Comparison of ENCODE assay signal across 10 mouse cellular contexts in the genomic region with DNA sequence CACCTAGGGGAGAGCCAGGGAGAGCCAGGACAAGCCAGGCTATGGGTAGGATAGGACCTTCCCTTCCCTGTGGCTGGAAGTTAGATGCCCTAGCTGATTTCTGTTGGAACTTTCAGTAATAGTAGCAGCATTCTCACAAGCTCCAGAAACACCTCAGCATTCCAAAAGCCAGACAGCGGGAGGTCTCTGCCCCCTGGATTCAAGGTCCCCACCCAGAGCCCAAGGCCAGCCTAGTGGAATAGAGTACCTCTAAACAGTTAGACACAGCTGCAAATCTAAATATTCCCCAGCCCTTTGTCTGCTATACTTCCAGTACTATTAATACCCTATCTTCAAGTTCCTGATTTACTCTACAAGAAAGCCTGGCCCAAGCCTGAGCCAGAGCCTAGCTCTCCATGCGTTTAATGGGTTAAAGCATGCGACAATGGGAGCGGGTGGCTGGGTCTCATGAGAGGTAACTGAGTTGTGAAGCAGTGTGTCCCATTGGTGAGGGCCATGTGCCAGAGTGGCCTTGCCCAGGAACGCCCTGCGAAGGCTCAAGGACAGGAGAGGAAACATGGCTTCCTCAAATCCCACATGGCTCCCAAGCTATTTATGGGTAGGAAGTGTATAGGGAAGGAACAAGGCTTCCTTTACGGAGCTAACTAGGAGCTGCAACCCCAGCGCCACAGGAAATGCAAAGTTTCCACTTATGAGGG. TPM values are rescaled to one million over a fixed set of nuclear protein-coding genes. Genes with fewer than 3 reads are reported as not detected.
DNase-seq lines count a peak whose midpoint lies in the region; ATAC-seq and TF ChIP-seq lines count a peak whose summit lies in the region.
"Had no signal": no experiment of that assay in that cellular context is flagged by ENCODE, and none has a peak within 500 bp of the region (broad histone marks: within the 10 kb centered on the region; RNA-seq: fewer than 3 reads in every experiment).

No protein-coding gene starts in this region.

- no peaks in the 10 kb centered on the region for H3K9me3 ChIP-seq in intestine, embryonic 16.5 days (ENCODE audit: control insufficient read depth, low read length)
- H3K9me3 ChIP-seq in hindbrain, embryonic 13.5 days: no peaks in the 10 kb centered on the region
- H3K9me3 ChIP-seq: midbrain, embryonic 15.5 days had no signal

- no peak for TF ChIP-seq CTCF in gastrocnemius, adult 2 months (IDR thresholded peaks at IDR 0.05)

- WGBS in intestine, embryonic 16.5 days: 73% methylated on average over 8 of the region's 8 CpGs
- 83% methylated on average over 8 of the region's 8 CpGs for WGBS in hindbrain, embryonic 13.5 days

- intact Hi-C loops in gastrocnemius, adult 2 months (cut with DNase I): no loop called here

- no peaks in the 10 kb centered on the region for H3K27me3 ChIP-seq in intestine, embryonic 16.5 days (replicated peaks; ENCODE audit: control insufficient read depth, insufficient read depth, low read length)
- H3K27me3 ChIP-seq in hindbrain, embryonic 13.5 days: peaks cover 9% of the 10 kb centered on the region; the same call in 1 of the 2 replicates
- H3K27me3 ChIP-seq: midbrain, embryonic 15.5 days had no signal

- H3K4me3 ChIP-seq in gastrocnemius, adult 2 months: peak overlapping the region; percentile 40
- H3K4me3 ChIP-seq in intestine, embryonic 16.5 days (ENCODE audit: low read length): no peak overlapping the region
- no peak overlapping the region for H3K4me3 ChIP-seq in hindbrain, embryonic 13.5 days
- H3K4me3 ChIP-seq: left cerebral cortex, adult 2 months; midbrain, embryonic 15.5 days had no signal

- peaks cover 42% of the 10 kb centered on the region for H3K4me1 ChIP-seq in intestine, embryonic 16.5 days (ENCODE audit: control insufficient read depth, insufficient read depth, low read length)
- H3K4me1 ChIP-seq in hindbrain, embryonic 13.5 days (replicated peaks): peaks cover 7% of the 10 kb centered on the region; the same call in 1 of the 2 replicates
- H3K4me1 ChIP-seq: midbrain, embryonic 15.5 days had no signal

- H3K4me2 ChIP-seq in intestine, embryonic 16.5 days (ENCODE audit: low read depth, low read length): no peak overlapping the region
- no peak overlapping the region for H3K4me2 ChIP-seq in hindbrain, embryonic 13.5 days
- H3K4me2 ChIP-seq: midbrain, embryonic 15.5 days had no signal

- H3K27ac ChIP-seq in gastrocnemius, adult 2 months: peak overlapping the region; percentile 78
- peak overlapping the region; percentile 3 for H3K27ac ChIP-seq in intestine, embryonic 16.5 days (ENCODE audit: low read length)
- no peak overlapping the region for H3K27ac ChIP-seq in hindbrain, embryonic 13.5 days
- H3K27ac ChIP-seq: left cerebral cortex, adult 2 months; midbrain, embryonic 15.5 days had no signal

- peak; percentile 63 for DNase-seq in gastrocnemius, adult 2 months
- DNase-seq in gastrocnemius, postnatal 4 days (ENCODE audit: low spot score in 2 of 2): no peak
- peak; percentile 99 for DNase-seq in heart, adult 11 months
- DNase-seq in lung, postnatal 25 days (ENCODE audit: low spot score): peak; percentile 62
- no peak for DNase-seq in cerebellum, postnatal 14 days
- no peak for DNase-seq in spleen, postnatal 10 days (ENCODE audit: low spot score in 2 of 2)

- ATAC-seq in intestine, embryonic 16.5 days: 0 out of 2 replicates have a peak, but pooled peaks have one; percentile 16
- ATAC-seq in hindbrain, embryonic 13.5 days (ENCODE audit: low FRiP score): no peak
- ATAC-seq: midbrain, embryonic 15.5 days had no signal

- no peak overlapping the region for H3K9ac ChIP-seq in intestine, embryonic 16.5 days (ENCODE audit: low read depth, low read length)
- no peak overlapping the region for H3K9ac ChIP-seq in hindbrain, embryonic 13.5 days
- H3K9ac ChIP-seq: midbrain, embryonic 15.5 days had no signal

- no peaks in the 10 kb centered on the region for H3K36me3 ChIP-seq in intestine, embryonic 16.5 days (ENCODE audit: control insufficient read depth, insufficient read depth, low read length)
- H3K36me3 ChIP-seq in hindbrain, embryonic 13.5 days: no peaks in the 10 kb centered on the region
- H3K36me3 ChIP-seq: midbrain, embryonic 15.5 days had no signal

RNA-seq across cellular contexts. Expression of a gene that starts 15.3 kb away (rescaled TPM):
- total RNA-seq in gastrocnemius, adult 2 months (2021): 10 to 100 TPM; 51.3 to 69.5 TPM
- total RNA-seq in gastrocnemius, postnatal 4 days (2021): 100 to 1,000 TPM; 480 to 481 TPM
- polyA plus RNA-seq in intestine, embryonic 16.5 days (2015; fragmentation: Nextera tagmentation; extraction: Ambion mirVana): 39.1 and 50.2 TPM in 2 replicates
- 41.6 and 42.4 TPM in 2 replicates for polyA plus RNA-seq in hindbrain, embryonic 13.5 days (2015; fragmentation: Nextera tagmentation; extraction: Ambion mirVana)

RNA-seq across cellular contexts. Expression of a gene that starts 15.3 kb away (rescaled TPM):
- total RNA-seq in gastrocnemius, adult 2 months (2021): 100 to 1,000 TPM in 1 of 2 experiments, 10 to 100 TPM in 1; 73.3 to 117 TPM
- total RNA-seq in gastrocnemius, postnatal 4 days (2021): 1,000 to 10,000 TPM in 1 of 2 experiments, 100 to 1,000 TPM in 1; 969 to 1,074 TPM
- 136 and 172 TPM in 2 replicates for polyA plus RNA-seq in intestine, embryonic 16.5 days (2015; fragmentation: Nextera tagmentation; extraction: Ambion mirVana)
- polyA plus RNA-seq in hindbrain, embryonic 13.5 days (2015; fragmentation: Nextera tagmentation; extraction: Ambion mirVana): 93.3 and 94.0 TPM in 2 replicates

Comparison
In these comparisons a context has a peak if more than half of its experiments do, and no peak if none do; other contexts are left out.
1. DNase-seq: peak in gastrocnemius, adult 2 months (single experiment), heart, adult 11 months (single experiment) and lung, postnatal 25 days (single experiment); none in gastrocnemius, postnatal 4 days (0 of 2), cerebellum, postnatal 14 days (0 of 2) and spleen, postnatal 10 days (0 of 2).
2. RNA of a gene that starts 15.3 kb away (total RNA-seq): 480 to 481 TPM in gastrocnemius, postnatal 4 days; 51.3 to 69.5 TPM in gastrocnemius, adult 2 months; every median in the first group is over 4 times any median in the second.
3. RNA of a gene that starts 15.3 kb away (total RNA-seq): 969 to 1,074 TPM in gastrocnemius, postnatal 4 days; 73.3 to 117 TPM in gastrocnemius, adult 2 months; every median in the first group is over 4 times any median in the second.